Mouse (Mus musculus): ENCODE data around the gene Prss45.

DNA sequence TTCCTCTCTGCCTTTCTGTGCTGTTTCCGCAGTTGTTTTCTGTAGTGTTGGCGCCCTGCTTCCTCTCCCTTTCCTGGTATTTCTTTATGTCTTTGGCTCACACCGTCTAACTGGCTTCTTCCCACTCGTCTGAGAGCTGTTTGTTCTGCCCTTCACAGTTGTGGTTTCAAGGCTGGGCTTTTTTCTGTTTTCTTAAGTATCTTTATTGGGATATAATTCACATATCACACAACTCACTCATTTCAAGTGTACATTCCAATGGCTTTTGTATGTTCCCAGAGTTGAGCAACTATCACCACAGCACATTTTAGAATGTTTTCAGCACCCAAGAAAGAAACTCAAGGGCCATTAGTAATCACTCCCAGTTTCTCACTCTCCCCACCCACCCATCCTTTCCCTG, 43.9 kb upstream of the Prss45 start:
- TF ChIP-seq RAD21 (IDR thresholded peaks at IDR 0.05; ENCODE audit: low read depth, low read length), result no peak
- no peak for TF ChIP-seq POLR2A (IDR thresholded peaks at IDR 0.05; ENCODE audit: low read depth, low read length)

Measured in CH12.LX (cell line).